Mouse (Mus musculus) hematopoietic stem cell, adult 5-6 weeks (primary cell): ENCODE data around the gene Dhx35. TPM values are rescaled to one million over a fixed set of nuclear protein-coding genes. Genes with fewer than 3 reads are reported as not detected.

Source experiments
- ATAC-seq, 2 experiments: fragments of 125-278 bp in 1 of 2; replicated peaks in 1 of 2; 2 replicates each; pipeline ENCODE4 v1.8.0; 2016 to 2017; ENCODE audit warnings: inconsistent platforms in 2 of 2, mild to moderate bottlenecking in 2 of 2, moderate number of reproducible peaks in 2 of 2, low read depth in 1 of 2, moderate TSS enrichment in 1 of 2; ENCODE audit not compliant: low FRiP score in 2 of 2, poor library complexity in 2 of 2, severe bottlenecking in 2 of 2, insufficient read depth in 1 of 2, low TSS enrichment in 1 of 2
- total RNA-seq: library from RNA; stranded (forward); fragments of 172-1452, 232-1000 nt; gene quantifications from 2 replicates; pipeline ENCODE4 v1.2.3, GENCODE M21; 2017

The Dhx35 gene
- 13.1 and 23.1 TPM in 2 replicates for total RNA-seq

DNA sequence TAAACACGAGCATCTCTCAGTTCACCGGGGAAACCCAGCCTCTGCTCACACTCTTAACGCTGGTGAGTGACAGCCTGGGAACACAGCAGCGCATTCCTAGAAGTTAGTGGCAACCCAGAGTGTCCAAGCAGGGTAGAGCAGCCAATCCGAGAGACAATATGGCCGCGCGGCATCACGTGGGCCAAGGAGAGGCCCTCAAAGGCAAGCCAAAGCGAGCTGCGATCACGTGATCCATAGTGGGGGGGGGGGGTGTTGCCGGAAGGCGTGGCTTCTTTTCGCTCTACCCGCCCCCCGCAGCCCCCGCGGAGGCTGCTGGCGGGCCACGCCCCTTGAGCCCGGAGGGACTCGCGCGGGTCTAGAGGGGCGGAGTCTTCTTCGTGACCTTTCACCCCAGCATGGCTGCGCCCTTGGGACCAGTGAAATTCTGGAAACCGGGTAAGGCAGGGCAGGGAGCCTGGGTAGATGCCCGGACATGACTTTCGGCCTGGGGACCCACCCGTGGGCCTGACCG lies at the start of gene Dhx35:
TSS of gene Dhx35 (plus strand) at position 314 of the 511 bp plus-strand sequence.
- ATAC-seq, result peak; percentile 95 to 97

DNA sequence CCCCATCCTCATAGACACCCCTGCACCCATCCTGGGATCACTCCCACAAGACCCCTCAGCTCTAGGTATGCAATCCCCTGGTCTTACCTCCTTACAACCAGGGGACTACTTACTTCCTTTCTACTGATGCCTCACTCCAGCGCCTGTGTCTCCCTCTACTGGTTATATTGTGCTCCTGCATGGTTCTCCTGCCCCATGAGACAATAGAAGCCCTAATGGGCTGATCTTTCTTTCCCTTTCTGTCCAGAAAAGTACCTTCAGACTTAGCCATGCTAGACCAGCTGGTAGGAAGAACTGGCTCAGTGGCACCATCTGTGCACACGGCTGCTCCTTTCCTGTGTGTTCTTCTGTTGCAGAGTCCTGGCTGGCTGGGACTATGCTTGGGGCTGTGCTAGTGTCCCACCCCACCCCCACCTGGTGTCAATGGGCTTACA lies 49.5 kb upstream of the Dhx35 start:
- ATAC-seq, result peak; percentile 83 to 86

DNA sequence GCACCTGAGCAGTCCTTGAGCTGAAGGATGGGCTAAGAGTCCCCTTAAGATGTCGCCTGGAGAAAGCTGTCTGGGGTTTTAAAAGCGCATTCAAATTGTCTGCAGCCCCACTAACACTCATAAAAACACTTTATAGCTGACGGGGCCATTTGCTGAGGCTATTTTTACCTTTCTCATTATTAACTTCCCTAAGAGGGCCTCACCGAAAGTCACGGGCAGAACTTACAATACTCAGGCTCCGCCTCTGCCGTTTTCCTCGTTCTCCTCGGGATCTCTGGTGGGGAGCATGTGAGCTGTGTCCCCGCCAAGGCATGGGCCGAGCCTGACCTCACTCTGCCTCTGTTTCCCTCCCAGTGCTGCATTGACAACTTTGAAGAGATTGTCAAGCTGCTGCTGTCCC lies 48.4 kb upstream of the Dhx35 start:
- peak in 1 of 2 experiments; percentile 56; a peak in 2 of 4 replicates for ATAC-seq

GRCm38 (mm10) chr2:158749366-158749765 lies 45.2 kb upstream of the Dhx35 start:
- ATAC-seq, result no peak

DNA sequence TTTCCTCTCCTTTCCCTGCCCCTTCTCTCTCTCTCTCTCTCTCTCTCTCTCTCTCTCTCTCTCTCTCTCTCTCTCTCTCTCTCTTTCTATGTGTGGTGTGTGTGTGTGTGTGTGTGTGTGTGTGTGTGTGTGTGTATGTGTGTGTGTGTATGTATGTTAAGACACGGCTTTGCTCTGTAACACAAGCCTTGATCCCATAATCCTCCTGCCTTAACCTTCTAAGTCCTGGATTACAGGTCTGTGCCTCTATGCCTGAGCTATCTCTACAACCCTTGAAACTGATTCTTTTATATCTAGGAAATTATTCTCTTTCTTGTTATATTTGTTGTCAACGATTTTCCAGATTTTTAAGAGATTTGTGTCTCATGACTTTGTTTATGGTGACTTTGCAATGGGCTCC lies 34.4 kb upstream of the Dhx35 start:
- ATAC-seq, result no peak

GRCm38 (mm10) chr2:158762339-158762738 lies 32.3 kb upstream of the Dhx35 start:
- ATAC-seq, result no peak

GRCm38 (mm10) chr2:158767742-158768339 lies 26.8 kb upstream of the Dhx35 start, which contains the start of gene Fam83d:
TSS of gene Fam83d (plus strand) at chr2:158768093.
- ATAC-seq, result peak; percentile 96 to 99

GRCm38 (mm10) chr2:158768350-158768749 lies 26.3 kb upstream of the Dhx35 start:
- peak; percentile 25 to 43; a peak in 2 of 4 replicates for ATAC-seq

- ATAC-seq, result no peak; a peak in 1 of 4 replicates
Measured at GRCm38 (mm10) chr2:158768771-158769170, 25.8 kb upstream of the Dhx35 start.

DNA sequence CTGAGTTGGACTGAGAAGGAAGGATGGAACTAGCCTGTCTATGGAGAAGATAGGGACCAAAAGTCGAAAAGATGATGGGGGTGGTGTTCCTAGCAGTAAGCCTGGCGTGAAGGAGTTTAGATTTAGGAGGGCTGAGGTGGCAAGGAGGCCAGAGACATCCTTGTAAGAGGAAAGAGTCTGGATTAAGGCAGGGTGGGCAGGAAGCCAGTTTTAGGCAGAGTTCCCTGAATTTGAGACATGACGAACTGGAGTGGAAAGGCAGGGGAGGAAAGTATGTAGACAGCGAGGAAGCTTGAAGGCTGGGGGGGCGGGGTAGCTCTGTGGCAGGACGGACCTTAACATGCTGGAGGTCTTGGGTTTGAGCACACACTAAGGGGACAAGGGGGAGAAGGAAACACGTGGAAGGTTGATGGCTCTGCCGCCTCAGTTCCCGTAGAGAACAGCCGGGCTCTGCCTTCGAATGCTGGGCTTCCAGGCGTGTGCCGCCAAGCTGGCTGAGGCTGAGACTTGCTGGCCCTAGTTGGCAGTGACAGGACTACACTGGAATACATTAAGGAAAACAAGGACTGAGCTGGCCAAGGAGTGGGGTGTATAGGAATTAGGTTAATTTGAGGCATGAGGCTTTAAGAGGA lies 24.4 kb upstream of the Dhx35 start:
- no peak for ATAC-seq

DNA sequence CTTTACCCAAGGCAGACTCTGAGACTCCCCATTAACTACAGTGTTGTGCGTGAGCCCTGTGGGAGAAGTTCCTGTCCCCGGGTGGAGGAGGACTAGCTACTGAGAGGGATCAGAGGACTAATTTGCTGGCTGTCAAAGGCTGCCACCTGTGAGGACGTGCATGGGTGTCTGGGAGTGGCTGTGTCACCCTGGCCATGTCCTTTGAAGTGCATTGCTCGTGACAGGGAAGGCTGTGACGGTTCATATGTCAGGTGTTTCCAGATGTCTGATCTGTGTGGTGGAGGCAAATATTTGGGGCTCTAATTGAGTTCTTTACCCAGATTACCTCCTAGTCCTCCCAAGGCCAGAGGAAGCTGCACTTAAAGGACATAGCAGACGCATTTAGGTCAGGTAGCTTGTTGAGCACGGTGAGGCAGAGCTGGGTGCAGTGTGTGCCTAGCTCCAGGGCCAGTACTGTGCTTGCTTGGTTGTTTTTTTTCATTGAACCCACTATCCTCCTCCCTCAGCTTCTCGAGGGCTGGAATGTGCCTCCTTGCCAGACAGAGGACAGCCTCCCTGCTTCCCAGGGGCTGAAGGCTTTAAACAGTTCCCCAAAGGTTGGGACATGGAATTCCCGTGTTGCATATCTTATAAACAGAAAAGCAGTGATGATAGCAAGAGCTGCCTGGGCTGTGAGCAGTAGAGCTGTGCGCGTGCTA lies 23.4 kb upstream of the Dhx35 start:
- no peak for ATAC-seq

- ATAC-seq, result peak in 1 of 2 experiments; percentile 15; a peak in 1 of 4 replicates
Measured at GRCm38 (mm10) chr2:158772808-158773207, 21.8 kb upstream of the Dhx35 start.

GRCm38 (mm10) chr2:158774886-158775285 lies 19.7 kb upstream of the Dhx35 start:
- no peak for ATAC-seq

DNA sequence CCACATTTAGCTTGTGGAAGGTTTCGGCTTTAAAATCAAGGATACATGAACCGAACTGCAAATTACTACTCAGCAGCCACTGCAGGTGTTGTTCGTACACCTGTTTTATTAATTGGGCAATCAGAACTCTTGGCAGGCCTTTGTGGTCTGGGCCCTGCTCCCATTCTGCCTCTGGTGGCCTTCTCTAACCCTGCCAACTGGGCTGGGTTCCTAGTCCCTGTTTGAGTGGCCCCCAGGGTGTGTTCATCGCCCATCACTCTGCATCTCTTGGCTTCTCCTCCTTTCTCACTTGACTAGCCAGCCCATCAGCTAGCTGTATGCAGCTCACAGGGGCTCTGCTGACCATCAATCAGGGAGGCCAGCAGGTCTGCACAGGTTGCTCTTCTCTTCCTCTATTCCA lies 17.9 kb upstream of the Dhx35 start:
- ATAC-seq, result no peak

DNA sequence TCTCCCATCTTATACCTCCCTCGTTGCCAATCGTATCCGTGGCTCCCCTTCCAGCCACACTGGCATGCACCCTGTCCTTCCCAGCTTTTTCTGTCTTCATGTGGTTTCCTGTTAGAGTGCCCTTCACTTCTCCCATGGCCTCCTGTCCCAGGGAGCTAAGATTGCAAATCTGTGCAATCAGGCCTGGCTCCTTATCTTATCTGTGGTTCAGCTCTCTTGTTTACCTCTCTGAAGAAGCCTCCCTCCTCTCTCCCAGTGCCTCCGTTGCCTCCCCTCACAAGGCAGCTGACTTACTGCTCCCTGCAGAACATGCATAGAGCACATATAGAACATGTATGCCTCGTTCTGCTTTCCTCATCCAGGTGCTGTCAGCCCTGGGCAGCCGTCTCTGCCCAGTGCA lies 17.1 kb upstream of the Dhx35 start:
- ATAC-seq, result no peak

DNA sequence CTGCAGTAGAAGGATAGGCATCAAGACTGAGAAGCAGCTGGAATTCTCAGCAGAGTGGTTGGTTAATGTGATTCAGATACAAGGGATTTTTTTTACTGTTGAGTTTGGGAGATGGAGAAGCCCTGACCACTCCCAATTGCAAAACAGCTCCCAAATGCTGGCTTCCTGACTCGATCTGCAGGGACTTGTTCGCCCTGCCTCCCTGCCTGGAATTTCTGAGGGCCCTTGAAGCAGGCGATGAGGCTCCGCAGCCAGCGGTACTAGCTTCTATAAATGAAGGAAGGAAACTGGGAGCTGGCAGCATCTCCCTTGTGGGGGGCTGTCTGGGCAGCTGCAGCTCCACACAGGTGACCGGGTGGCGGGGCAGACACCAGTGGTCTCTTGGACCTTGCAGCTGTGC lies 16.3 kb upstream of the Dhx35 start:
- no peak for ATAC-seq

GRCm38 (mm10) chr2:158781126-158781525 lies 13.5 kb upstream of the Dhx35 start:
- ATAC-seq, result no peak
